Comparison of ENCODE assay signal across 7 mouse cellular contexts in genomic region chr5:139907714-139908242, GRCm38 (mm10). TPM values are rescaled to one million over a fixed set of nuclear protein-coding genes. Genes with fewer than 3 reads are reported as not detected.
A peak's percentile ranks its signal among the peaks of the same experiment; 100 is the strongest.
DNase-seq lines count a peak whose midpoint lies in the region; ATAC-seq and TF ChIP-seq lines count a peak whose summit lies in the region.

Gene Elfn1, plus strand, starts transcription at chr5:139907943.

- peak within 1 kb of the TSS; percentile 75 for H3K9ac ChIP-seq in embryonic facial prominence, embryonic 13.5 days
- peak within 1 kb of the TSS; percentile 56 for H3K9ac ChIP-seq in intestine, embryonic 15.5 days
- 0 out of 2 replicates have a peak within 1 kb of the TSS, but pooled peaks have one; percentile 3 for H3K9ac ChIP-seq in liver, embryonic 16.5 days (ENCODE audit: low read depth, low read length)

- no peak within 1 kb of the TSS for H3K27ac ChIP-seq in testis, adult 2 months (ENCODE audit: control insufficient read depth, insufficient read depth, low read depth, low read length)
- H3K27ac ChIP-seq in embryonic facial prominence, embryonic 13.5 days: no peak within 1 kb of the TSS
- no peak within 1 kb of the TSS for H3K27ac ChIP-seq in intestine, embryonic 15.5 days
- no peak within 1 kb of the TSS for H3K27ac ChIP-seq in liver, embryonic 16.5 days (ENCODE audit: low read length)

- 0 out of 2 replicates have a peak, but pooled peaks have one; percentile 13 for ATAC-seq in embryonic facial prominence, embryonic 13.5 days (ENCODE audit: insufficient number of reproducible peaks, insufficient read depth, low FRiP score, low TSS enrichment, low read depth)
- ATAC-seq in intestine, embryonic 15.5 days: peak; percentile 49
- ATAC-seq in liver, embryonic 16.5 days (ENCODE audit: low read depth): no peak

- H3K9me3 ChIP-seq in embryonic facial prominence, embryonic 13.5 days: no peaks in the 10 kb centered on the region
- H3K9me3 ChIP-seq in intestine, embryonic 15.5 days: no peaks in the 10 kb centered on the region
- H3K9me3 ChIP-seq in liver, embryonic 16.5 days (replicated peaks; ENCODE audit: control insufficient read depth, low read length): no peaks in the 10 kb centered on the region

- peaks cover 38% of the 10 kb centered on the region for H3K4me1 ChIP-seq in testis, adult 2 months (ENCODE audit: control insufficient read depth, insufficient read depth, low read length)
- peaks cover 43% of the 10 kb centered on the region for H3K4me1 ChIP-seq in embryonic facial prominence, embryonic 13.5 days
- H3K4me1 ChIP-seq in intestine, embryonic 15.5 days (replicated peaks): peaks cover 45% of the 10 kb centered on the region
- peaks cover 3% of the 10 kb centered on the region for H3K4me1 ChIP-seq in liver, embryonic 16.5 days (ENCODE audit: control insufficient read depth, low read depth, low read length)

- H3K4me2 ChIP-seq in embryonic facial prominence, embryonic 13.5 days: peak within 1 kb of the TSS; percentile 98
- H3K4me2 ChIP-seq in intestine, embryonic 15.5 days (replicated peaks): peak within 1 kb of the TSS; percentile 94
- peak within 1 kb of the TSS; percentile 62 for H3K4me2 ChIP-seq in liver, embryonic 16.5 days (ENCODE audit: low read depth, low read length)

- H3K27me3 ChIP-seq in testis, adult 2 months (ENCODE audit: control insufficient read depth, insufficient read depth, low read length): peaks cover 15% of the 10 kb centered on the region
- peaks cover 86% of the 10 kb centered on the region for H3K27me3 ChIP-seq in embryonic facial prominence, embryonic 13.5 days
- H3K27me3 ChIP-seq in intestine, embryonic 15.5 days (replicated peaks): peaks cover 78% of the 10 kb centered on the region
- peaks cover 77% of the 10 kb centered on the region for H3K27me3 ChIP-seq in liver, embryonic 16.5 days (ENCODE audit: control insufficient read depth, insufficient read depth, low read depth, low read length)

- no peak for DNase-seq in testis, postnatal 14 days (ENCODE audit: low spot score)
- peak; percentile 43 for DNase-seq in retina, embryonic 14.5 days (ENCODE audit: low spot score)
- no peak for DNase-seq in adipocyte (ENCODE audit: low spot score)

- under 1% methylated on average over 33 of the region's 33 CpGs for WGBS in embryonic facial prominence, embryonic 13.5 days
- WGBS in intestine, embryonic 15.5 days: under 1% methylated on average over 33 of the region's 33 CpGs
- WGBS in liver, embryonic 16.5 days (ENCODE audit: insufficient replicate concordance): 2% methylated on average over 33 of the region's 33 CpGs

- no peak for TF ChIP-seq POLR2A in testis, adult 2 months (IDR thresholded peaks at IDR 0.05; ENCODE audit: control insufficient read depth, low read depth, low read length)

- H3K36me3 ChIP-seq in testis, adult 2 months (ENCODE audit: control insufficient read depth, insufficient read depth, low read length): no peaks in the 10 kb centered on the region
- H3K36me3 ChIP-seq in embryonic facial prominence, embryonic 13.5 days: no peaks in the 10 kb centered on the region
- no peaks in the 10 kb centered on the region for H3K36me3 ChIP-seq in intestine, embryonic 15.5 days
- H3K36me3 ChIP-seq in liver, embryonic 16.5 days (ENCODE audit: control insufficient read depth, insufficient read depth): no peaks in the 10 kb centered on the region

- H3K4me3 ChIP-seq in testis, adult 2 months (ENCODE audit: control insufficient read depth, low read depth, low read length): peak within 1 kb of the TSS; percentile 84
- peak within 1 kb of the TSS; percentile 70 for H3K4me3 ChIP-seq in embryonic facial prominence, embryonic 13.5 days
- peak within 1 kb of the TSS; percentile 57 for H3K4me3 ChIP-seq in intestine, embryonic 15.5 days (replicated peaks)
- peak within 1 kb of the TSS; percentile 54 for H3K4me3 ChIP-seq in liver, embryonic 16.5 days (ENCODE audit: low read depth, low read length)

- no peak for TF ChIP-seq CTCF in testis, adult 2 months (IDR thresholded peaks at IDR 0.05; ENCODE audit: control insufficient read depth, insufficient read depth, insufficient replicate concordance, low read depth, low read length)

RNA-seq across cellular contexts. Expression of gene Elfn1, which starts in this region (rescaled TPM):
- polyA plus RNA-seq in testis, adult 2 months (2012; rRNA removed): 55.6 and 61.9 TPM in 2 replicates
- 1.4 TPM in 2 replicates for polyA plus RNA-seq in embryonic facial prominence, embryonic 13.5 days (2015; fragmentation: Nextera tagmentation; extraction: Ambion mirVana)
- polyA plus RNA-seq in intestine, embryonic 15.5 days (2015; fragmentation: Nextera tagmentation; extraction: Ambion mirVana): 0.19 and 0.20 TPM in 2 replicates
- 0.04 TPM in 1 of 2 replicates, not detected in the other for polyA plus RNA-seq in liver, embryonic 16.5 days (2015; fragmentation: Nextera tagmentation; extraction: Ambion mirVana)

Comparison
In these comparisons a context has a peak if more than half of its experiments do, and no peak if none do; other contexts are left out.
1. RNA of gene Elfn1 (polyA plus RNA-seq): 55.6 to 61.9 TPM in testis, adult 2 months; 1.4 TPM in embryonic facial prominence, embryonic 13.5 days, 0.19 to 0.20 TPM in intestine, embryonic 15.5 days and 0.04 TPM in liver, embryonic 16.5 days; every median in the first group is over 10 times any median in the second.
2. Peak in ATAC-seq, H3K4me3 ChIP-seq, H3K9ac ChIP-seq and H3K4me2 ChIP-seq in intestine, embryonic 15.5 days; RNA of the gene not detected or under 1 TPM.
3. H3K9ac ChIP-seq: peak in every context shown above with its lines; median percentile 75 in embryonic facial prominence, embryonic 13.5 days; 56 in intestine, embryonic 15.5 days; 3 in liver, embryonic 16.5 days.
4. Peak in every context shown above with its lines, with median percentiles within 50 percentile points of each other: H3K4me3 ChIP-seq and H3K4me2 ChIP-seq.